Mouse (Mus musculus): ENCODE data around the gene Casc1.

The Casc1 gene

GRCm38 (mm10) chr6:145202432-145203125 lies 8.2 kb downstream of the Casc1 start:
- no peak for DNase-seq (ENCODE audit: low spot score)

- no peak for DNase-seq (ENCODE audit: low spot score)
These were observed 12.7 kb downstream of the Casc1 start for GRCm38 (mm10) chr6:145197949-145198686.

GRCm38 (mm10) chr6:145193446-145193845 lies 17.4 kb downstream of the Casc1 start:
- DNase-seq (ENCODE audit: low spot score) = no peak

- no peak for DNase-seq (ENCODE audit: low spot score)
These were observed 17.8 kb downstream of the Casc1 start for GRCm38 (mm10) chr6:145193038-145193437.

GRCm38 (mm10) chr6:145187093-145188088 lies 23.4 kb downstream of the Casc1 start:
- no peak for DNase-seq (ENCODE audit: low spot score)

- DNase-seq (ENCODE audit: low spot score) = no peak
These were observed 24.7 kb downstream of the Casc1 start for GRCm38 (mm10) chr6:145186096-145186495.

- no peak for DNase-seq (ENCODE audit: low spot score)
These were observed 28.8 kb downstream of the Casc1 start for GRCm38 (mm10) chr6:145182044-145182443.

GRCm38 (mm10) chr6:145179665-145180064 lies 31.1 kb downstream of the Casc1 start:
- DNase-seq (ENCODE audit: low spot score) = peak; percentile 50

GRCm38 (mm10) chr6:145176474-145176873 lies 34.3 kb downstream of the Casc1 start:
- DNase-seq (ENCODE audit: low spot score) = no peak

- no peak for DNase-seq (ENCODE audit: low spot score)
These were observed 35.2 kb downstream of the Casc1 start for GRCm38 (mm10) chr6:145175571-145175981.

- DNase-seq (ENCODE audit: low spot score) = peak; percentile 60
These were observed 37.0 kb downstream of the Casc1 start for GRCm38 (mm10) chr6:145173781-145174191.

GRCm38 (mm10) chr6:145171892-145172606 lies 38.8 kb downstream of the Casc1 start:
- DNase-seq (ENCODE audit: low spot score) = no peak

GRCm38 (mm10) chr6:145160581-145160980 lies 50.2 kb downstream of the Casc1 start:
- DNase-seq (ENCODE audit: low spot score) = no peak

- no peak for DNase-seq (ENCODE audit: low spot score)
These were observed 52.2 kb downstream of the Casc1 start for GRCm38 (mm10) chr6:145158619-145159018.

GRCm38 (mm10) chr6:145149054-145149453 lies 61.8 kb downstream of the Casc1 start:
- no peak for DNase-seq (ENCODE audit: low spot score)

GRCm38 (mm10) chr6:145147716-145148115 lies 63.1 kb downstream of the Casc1 start:
- DNase-seq (ENCODE audit: low spot score) = no peak

- no peak for DNase-seq (ENCODE audit: low spot score)
These were observed 65.6 kb downstream of the Casc1 start for GRCm38 (mm10) chr6:145145173-145145572.

GRCm38 (mm10) chr6:145141827-145142226 lies 69.0 kb downstream of the Casc1 start:
- no peak for DNase-seq (ENCODE audit: low spot score)

- no peak for DNase-seq (ENCODE audit: low spot score)
These were observed 70.1 kb downstream of the Casc1 start for GRCm38 (mm10) chr6:145140706-145141105.

- no peak for DNase-seq (ENCODE audit: low spot score)
These were observed 70.9 kb downstream of the Casc1 start for GRCm38 (mm10) chr6:145139776-145140475.

- DNase-seq (ENCODE audit: low spot score) = no peak
These were observed 71.6 kb downstream of the Casc1 start for GRCm38 (mm10) chr6:145139236-145139635.
